Comparison of ENCODE assay signal across 11 mouse cellular contexts in the genomic region with DNA sequence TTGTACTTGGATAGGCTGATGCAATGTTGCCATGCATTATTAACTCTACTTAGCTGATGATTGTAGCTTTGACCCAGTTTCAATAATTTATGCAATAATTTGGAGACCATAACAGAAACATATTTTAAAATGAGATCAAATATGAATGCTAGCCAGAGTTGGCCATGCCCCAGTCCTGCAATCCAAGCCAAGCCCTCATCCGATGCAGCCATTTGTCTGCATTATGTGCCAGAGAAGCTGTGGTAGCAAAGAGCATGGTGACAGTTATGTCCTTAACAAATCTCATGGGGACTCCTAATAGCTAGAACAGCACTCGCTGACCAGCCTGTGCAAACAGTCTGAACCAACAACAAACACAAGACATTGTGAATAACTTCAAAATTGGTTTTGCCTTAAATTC.
"Had no signal": no experiment of that assay in that cellular context is flagged by ENCODE, and none has a peak within 500 bp of the region (broad histone marks: within the 10 kb centered on the region; RNA-seq: fewer than 3 reads in every experiment).

No protein-coding gene starts in this region.

- H3K4me1 ChIP-seq: liver, embryonic 13.5 days; lung, embryonic 15.5 days; midbrain, embryonic 10.5 days; neural tube, embryonic 12.5 days had no signal

- H3K27me3 ChIP-seq: liver, embryonic 13.5 days; lung, embryonic 15.5 days; neural tube, embryonic 12.5 days had no signal

- H3K9me3 ChIP-seq: liver, embryonic 13.5 days; lung, embryonic 15.5 days; midbrain, embryonic 10.5 days; neural tube, embryonic 12.5 days had no signal

- H3K9ac ChIP-seq: liver, embryonic 13.5 days; liver, postnatal 0 days; lung, embryonic 15.5 days; neural tube, embryonic 12.5 days had no signal

- H3K4me3 ChIP-seq: liver, embryonic 13.5 days; lung, embryonic 15.5 days; midbrain, embryonic 10.5 days; neural tube, embryonic 12.5 days had no signal

- H3K4me2 ChIP-seq: liver, embryonic 13.5 days; lung, embryonic 15.5 days; neural tube, embryonic 12.5 days had no signal

- ATAC-seq: liver, postnatal 0 days had no signal

- H3K27ac ChIP-seq: liver, embryonic 13.5 days; lung, embryonic 15.5 days; midbrain, embryonic 10.5 days; neural tube, embryonic 12.5 days; stomach, postnatal 0 days had no signal

- DNase-seq: kidney, postnatal 25 days; layer of hippocampus, postnatal 36 days; liver, embryonic 13.5 days; liver, postnatal 0 days; lung, postnatal 4 days; midbrain, embryonic 14.5 days; thymus, postnatal 4 days had no signal

- H3K36me3 ChIP-seq: liver, embryonic 13.5 days; lung, embryonic 15.5 days; midbrain, embryonic 10.5 days; neural tube, embryonic 12.5 days had no signal
